Mouse (Mus musculus): ENCODE measurements around the gene Dnase2a. TPM values are rescaled to one million over a fixed set of nuclear protein-coding genes. Genes with fewer than 3 reads are reported as not detected.

Dnase2a gene
- polyA plus RNA-seq, 1 experiment = 44.9 TPM

- whole genome bisulfite sequencing = 2% methylated on average over 55 of the region's 55 CpGs
- H3K27me3 ChIP-seq (ENCODE audit: control insufficient read depth, insufficient read depth, low read length) = no peaks in the 10 kb centered on the region
- H3K4me3 ChIP-seq (ENCODE audit: extremely low read depth, insufficient read depth, insufficient read length) = peak overlapping the region; percentile 60
- no peak for TF ChIP-seq CTCF (IDR thresholded peaks at IDR 0.05; ENCODE audit: extremely low read depth, insufficient read depth, insufficient read length, insufficient replicate concordance)
- peak; percentile 28 for TF ChIP-seq POLR2A (IDR thresholded peaks at IDR 0.05; ENCODE audit: low read depth, low read length)
- peak overlapping the region; percentile 61 for H3K27ac ChIP-seq (ENCODE audit: insufficient read depth, low read length)
- peak; percentile 84 to 89 for DNase-seq (ENCODE audit: low read depth in 1 of 2, low spot score in 2 of 2)
- H3K36me3 ChIP-seq (ENCODE audit: control insufficient read depth, insufficient read depth, low read length) = peaks cover 6% of the 10 kb centered on the region
- H3K4me1 ChIP-seq (ENCODE audit: control insufficient read depth, insufficient read depth, insufficient read length) = peaks cover 13% of the 10 kb centered on the region
Measured at GRCm38 (mm10) chr8:84912895-84913501, 4.6 kb downstream of the Dnase2a start.

GRCm38 (mm10) chr8:84913502-84913900 is 5.1 kb downstream of the Dnase2a start:
- Histone ChIP-seq H3K27ac (ENCODE audit: insufficient read depth, low read length) (peak overlapping the region; percentile 61), H3K4me1 (ENCODE audit: control insufficient read depth, insufficient read depth, insufficient read length) (peaks cover 13% of the 10 kb centered on the region), H3K27me3 (ENCODE audit: control insufficient read depth, insufficient read depth, low read length) (no peaks in the 10 kb centered on the region), H3K36me3 (ENCODE audit: control insufficient read depth, insufficient read depth, low read length) (peaks cover 6% of the 10 kb centered on the region), H3K4me3 (ENCODE audit: extremely low read depth, insufficient read depth, insufficient read length) (peak overlapping the region; percentile 60)
- WGBS = 4% methylated on average over 9 of the region's 9 CpGs
- TF ChIP-seq POLR2A (IDR thresholded peaks at IDR 0.05; ENCODE audit: low read depth, low read length) (no peak), CTCF (IDR thresholded peaks at IDR 0.05; ENCODE audit: extremely low read depth, insufficient read depth, insufficient read length, insufficient replicate concordance) (no peak)
- DNase-seq (ENCODE audit: low read depth in 1 of 2, low spot score in 2 of 2) = peak in 1 of 2 experiments; percentile 30

DNA sequence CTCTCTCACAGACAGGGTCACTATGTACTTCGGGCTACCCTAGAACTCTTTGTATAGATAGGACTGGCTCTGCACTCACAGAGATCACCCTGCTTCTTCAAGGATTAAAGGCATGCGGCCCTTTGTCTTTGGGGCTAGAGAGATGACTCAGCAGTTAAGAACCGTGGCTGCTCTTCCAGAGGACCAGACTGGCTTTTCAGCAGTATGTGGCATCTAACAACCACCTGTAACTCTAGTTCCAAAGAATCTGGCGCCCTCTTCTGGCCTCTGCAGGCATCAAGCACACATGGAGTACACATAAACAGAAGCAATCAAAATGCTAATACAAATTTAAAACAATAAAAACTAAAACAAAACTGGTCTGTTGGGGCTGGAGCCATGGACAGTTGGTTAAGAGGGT is 5.6 kb downstream of the Dnase2a start:
- no peaks in the 10 kb centered on the region for H3K27me3 ChIP-seq (ENCODE audit: control insufficient read depth, insufficient read depth, low read length)

DNA sequence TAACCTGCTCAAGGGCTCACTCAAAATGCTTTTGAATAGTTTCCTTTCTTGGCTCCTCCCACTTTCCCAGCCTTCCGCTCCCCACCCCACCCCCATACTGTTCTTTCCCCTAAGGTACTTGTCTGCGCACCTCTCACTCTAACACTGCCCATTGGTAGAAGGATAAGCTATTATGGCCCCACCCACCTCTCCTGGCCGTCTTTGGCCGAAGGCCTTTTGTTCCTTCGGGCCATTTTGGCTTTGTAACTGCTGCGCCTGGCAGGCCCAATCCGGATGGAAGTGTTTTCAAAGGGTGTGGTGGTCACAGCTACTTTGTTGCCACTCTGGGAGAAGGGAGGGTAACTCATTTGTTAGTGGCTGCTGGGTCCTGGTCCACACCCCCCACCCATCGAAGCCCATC is 6.9 kb downstream of the Dnase2a start:
- 89% methylated on average over 8 of the region's 8 CpGs for WGBS
- Histone ChIP-seq H3K4me3 (ENCODE audit: extremely low read depth, insufficient read depth, insufficient read length) (no peak overlapping the region), H3K27ac (ENCODE audit: insufficient read depth, low read length) (no peak overlapping the region), H3K27me3 (ENCODE audit: control insufficient read depth, insufficient read depth, low read length) (no peaks in the 10 kb centered on the region), H3K36me3 (ENCODE audit: control insufficient read depth, insufficient read depth, low read length) (peaks cover 6% of the 10 kb centered on the region), H3K4me1 (ENCODE audit: control insufficient read depth, insufficient read depth, insufficient read length) (peaks cover 7% of the 10 kb centered on the region)
- TF ChIP-seq POLR2A (IDR thresholded peaks at IDR 0.05; ENCODE audit: low read depth, low read length) = no peak
- no peak for TF ChIP-seq CTCF (IDR thresholded peaks at IDR 0.05; ENCODE audit: extremely low read depth, insufficient read depth, insufficient read length, insufficient replicate concordance)
- no peak for DNase-seq (ENCODE audit: low read depth in 1 of 2, low spot score in 2 of 2)

More for the DNA sequence above, 5.6 kb downstream of the Dnase2a start:
- Histone ChIP-seq H3K4me3 (ENCODE audit: extremely low read depth, insufficient read depth, insufficient read length) (no peak overlapping the region), H3K36me3 (ENCODE audit: control insufficient read depth, insufficient read depth, low read length) (peaks cover 6% of the 10 kb centered on the region), H3K4me1 (ENCODE audit: control insufficient read depth, insufficient read depth, insufficient read length) (peaks cover 13% of the 10 kb centered on the region), H3K27ac (ENCODE audit: insufficient read depth, low read length) (peak overlapping the region; percentile 61)
- DNase-seq (ENCODE audit: low read depth in 1 of 2, low spot score in 2 of 2) = peak in 1 of 2 experiments; percentile 42
- TF ChIP-seq CTCF (IDR thresholded peaks at IDR 0.05; ENCODE audit: extremely low read depth, insufficient read depth, insufficient read length, insufficient replicate concordance) (no peak), POLR2A (IDR thresholded peaks at IDR 0.05; ENCODE audit: low read depth, low read length) (no peak)
- 32% methylated on average over 4 of the region's 4 CpGs for WGBS

DNA sequence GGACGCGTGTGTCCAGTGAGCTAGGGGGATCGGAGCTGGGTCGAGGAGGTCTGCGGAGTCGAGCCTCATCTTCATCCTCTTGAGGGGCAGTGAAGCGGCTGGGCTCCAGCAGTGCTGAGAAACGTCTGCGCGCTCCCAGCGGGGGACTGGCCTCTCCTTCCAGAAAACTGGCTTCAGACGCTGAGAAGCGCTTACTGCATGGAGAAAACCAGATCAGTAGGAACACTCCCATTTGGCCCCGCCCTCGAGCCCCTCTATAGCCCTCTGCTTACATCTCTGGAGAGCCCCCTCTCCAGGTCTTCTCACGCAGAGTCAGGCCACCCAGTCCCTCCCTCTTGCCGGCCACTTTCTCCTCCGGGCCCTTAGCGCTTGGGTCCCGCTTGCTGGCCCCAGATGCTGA is 9.4 kb downstream of the Dnase2a start:
- Histone ChIP-seq H3K4me3 (ENCODE audit: extremely low read depth, insufficient read depth, insufficient read length) (no peak overlapping the region), H3K27me3 (ENCODE audit: control insufficient read depth, insufficient read depth, low read length) (no peaks in the 10 kb centered on the region), H3K4me1 (ENCODE audit: control insufficient read depth, insufficient read depth, insufficient read length) (peaks cover 1% of the 10 kb centered on the region), H3K27ac (ENCODE audit: insufficient read depth, low read length) (no peak overlapping the region), H3K36me3 (ENCODE audit: control insufficient read depth, insufficient read depth, low read length) (peaks cover 3% of the 10 kb centered on the region)
- WGBS = 57% methylated on average over 20 of the region's 20 CpGs
- no peak for DNase-seq (ENCODE audit: low read depth in 1 of 2, low spot score in 2 of 2)
- TF ChIP-seq POLR2A (IDR thresholded peaks at IDR 0.05; ENCODE audit: low read depth, low read length) = no peak
- no peak for TF ChIP-seq CTCF (IDR thresholded peaks at IDR 0.05; ENCODE audit: extremely low read depth, insufficient read depth, insufficient read length, insufficient replicate concordance)

GRCm38 (mm10) chr8:84918646-84919045 is 10.3 kb downstream of the Dnase2a start:
- Histone ChIP-seq H3K4me3 (ENCODE audit: extremely low read depth, insufficient read depth, insufficient read length) (no peak overlapping the region), H3K27ac (ENCODE audit: insufficient read depth, low read length) (no peak overlapping the region), H3K4me1 (ENCODE audit: control insufficient read depth, insufficient read depth, insufficient read length) (no peaks in the 10 kb centered on the region), H3K27me3 (ENCODE audit: control insufficient read depth, insufficient read depth, low read length) (no peaks in the 10 kb centered on the region), H3K36me3 (ENCODE audit: control insufficient read depth, insufficient read depth, low read length) (peaks cover 3% of the 10 kb centered on the region)
- TF ChIP-seq POLR2A (IDR thresholded peaks at IDR 0.05; ENCODE audit: low read depth, low read length) (no peak), CTCF (IDR thresholded peaks at IDR 0.05; ENCODE audit: extremely low read depth, insufficient read depth, insufficient read length, insufficient replicate concordance) (no peak)
- 95% methylated on average over 15 of the region's 15 CpGs for WGBS
- no peak for DNase-seq (ENCODE audit: low read depth in 1 of 2, low spot score in 2 of 2)

- TF ChIP-seq POLR2A (IDR thresholded peaks at IDR 0.05; ENCODE audit: low read depth, low read length) (no peak), CTCF (IDR thresholded peaks at IDR 0.05; ENCODE audit: extremely low read depth, insufficient read depth, insufficient read length, insufficient replicate concordance) (no peak)
- H3K4me1 ChIP-seq (ENCODE audit: control insufficient read depth, insufficient read depth, insufficient read length) = no peaks in the 10 kb centered on the region
- 83% methylated on average over 2 of the region's 2 CpGs for WGBS
- no peak overlapping the region for H3K4me3 ChIP-seq (ENCODE audit: extremely low read depth, insufficient read depth, insufficient read length)
- peaks cover under 1% of the 10 kb centered on the region; the same call in 1 of the 2 replicates for H3K36me3 ChIP-seq (ENCODE audit: control insufficient read depth, insufficient read depth, low read length)
- no peak for DNase-seq (ENCODE audit: low read depth in 1 of 2, low spot score in 2 of 2)
- no peaks in the 10 kb centered on the region for H3K27me3 ChIP-seq (ENCODE audit: control insufficient read depth, insufficient read depth, low read length)
- no peak overlapping the region for H3K27ac ChIP-seq (ENCODE audit: insufficient read depth, low read length)
Measured at GRCm38 (mm10) chr8:84921596-84921995, 13.2 kb downstream of the Dnase2a start.

All from spleen, adult 2 months (tissue).